Mouse (Mus musculus) small intestine, adult 2 months (tissue): ENCODE data around the gene Sorbs2.

Source experiments
- CTCF ChIP-seq: fragments of 200-500 bp; IDR thresholded peaks from 2 replicates; pipeline ENCODE4 v1.5.1; 2012; ENCODE audit warnings: low read depth, mild to moderate bottlenecking, control low read depth, inconsistent platforms, low read length, moderate library complexity, mixed read lengths; ENCODE audit not compliant: insufficient replicate concordance, insufficient read length; ENCODE audit errors: extremely low read depth
- POLR2A ChIP-seq: fragments of 200-500 bp; IDR thresholded peaks from 2 replicates; pipeline ENCODE4 v1.6.1; 2012; ENCODE audit warnings: low read depth, mild to moderate bottlenecking, control low read depth, inconsistent platforms, low read length, moderate library complexity

- TF ChIP-seq CTCF (no peak), POLR2A (no peak)
Observed at GRCm38 (mm10) chr8:45627246-45628241, 120.0 kb downstream of the Sorbs2 start.
